Comparison of ENCODE assay signal across 13 mouse cellular contexts in the genomic region with DNA sequence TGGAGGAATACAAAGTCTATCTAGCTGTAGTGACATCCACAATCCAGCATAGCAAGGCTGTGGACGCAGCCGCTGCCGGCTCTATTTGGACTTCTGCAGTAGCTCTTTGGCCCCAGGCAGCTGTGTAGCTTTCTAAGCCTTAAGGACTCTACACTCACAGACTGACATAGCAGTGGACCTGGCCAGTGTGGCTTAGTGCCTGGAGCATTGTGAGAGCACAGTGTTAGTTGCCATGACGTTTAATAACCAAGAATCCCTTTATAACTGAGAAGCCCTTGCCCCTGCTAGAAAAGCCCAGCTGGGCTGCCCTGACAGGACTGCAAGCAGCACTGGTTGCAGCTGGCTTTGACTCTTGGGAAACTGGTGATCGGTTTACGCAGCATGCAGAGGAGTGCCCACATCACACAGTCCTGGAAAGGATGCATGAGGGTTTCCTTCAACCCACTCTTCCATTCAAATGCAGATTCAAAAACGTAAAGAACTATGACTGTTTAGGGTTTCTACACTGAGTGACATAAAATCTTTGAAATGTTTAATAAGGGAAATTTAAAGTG. TPM values are rescaled to one million over a fixed set of nuclear protein-coding genes. Genes with fewer than 3 reads are reported as not detected.
A peak's percentile ranks its signal among the peaks of the same experiment; 100 is the strongest.
DNase-seq lines count a peak whose midpoint lies in the region; ATAC-seq lines count a peak whose summit lies in the region.
"Had no signal": no experiment of that assay in that cellular context is flagged by ENCODE, and none has a peak within 500 bp of the region (broad histone marks: within the 10 kb centered on the region; RNA-seq: fewer than 3 reads in every experiment).

No protein-coding gene starts in this region.

- 62% methylated on average over 7 of the region's 7 CpGs for WGBS in kidney, embryonic 15.5 days
- WGBS in kidney, embryonic 16.5 days, result 46% methylated on average over 7 of the region's 7 CpGs
- 49% methylated on average over 7 of the region's 7 CpGs for WGBS in hindbrain, embryonic 11.5 days
- 27% methylated on average over 7 of the region's 7 CpGs for WGBS in midbrain, embryonic 15.5 days

- no peaks in the 10 kb centered on the region for H3K9me3 ChIP-seq in kidney, embryonic 15.5 days (replicated peaks)
- H3K9me3 ChIP-seq in kidney, embryonic 16.5 days (ENCODE audit: low read length), result no peaks in the 10 kb centered on the region
- H3K9me3 ChIP-seq in hindbrain, embryonic 11.5 days (ENCODE audit: control insufficient read depth, low read length), result no peaks in the 10 kb centered on the region
- no peaks in the 10 kb centered on the region for H3K9me3 ChIP-seq in midbrain, embryonic 15.5 days

- DNase-seq in embryo, embryonic 11 days, result peak; percentile 46
- DNase-seq in embryo, embryonic 10.5 days (ENCODE audit: low spot score), result no peak
- DNase-seq in hindbrain, embryonic 11.5 days (ENCODE audit: low spot score), result peak; percentile 31
- DNase-seq in layer of hippocampus, postnatal 14 days (ENCODE audit: low spot score in 2 of 2), result no peak
- DNase-seq in adipocyte (ENCODE audit: low spot score), result no peak
- DNase-seq: adrenal gland, postnatal 10 days; cerebellum, adult 8-10 months; kidney, adult 11 months; liver, postnatal 0 days had no signal

- H3K27ac ChIP-seq in kidney, embryonic 15.5 days, result peak overlapping the region; percentile 58
- no peak overlapping the region for H3K27ac ChIP-seq in kidney, embryonic 16.5 days (ENCODE audit: low read length)
- H3K27ac ChIP-seq in hindbrain, embryonic 11.5 days (ENCODE audit: low read depth, low read length), result 0 out of 2 replicates have a peak overlapping the region, but pooled peaks have one; percentile 36
- H3K27ac ChIP-seq in midbrain, embryonic 15.5 days, result 0 out of 2 replicates have a peak overlapping the region, but pooled peaks have one; percentile 17

- no peak for ATAC-seq in kidney, embryonic 15.5 days (replicated peaks; ENCODE audit: low FRiP score)
- ATAC-seq in kidney, embryonic 16.5 days (ENCODE audit: low FRiP score, low TSS enrichment), result no peak
- no peak for ATAC-seq in hindbrain, embryonic 11.5 days (ENCODE audit: low FRiP score)
- peak; percentile 65; the same call in 1 of the 2 replicates for ATAC-seq in midbrain, embryonic 15.5 days (replicated peaks)

- H3K4me2 ChIP-seq in kidney, embryonic 15.5 days, result no peak overlapping the region
- no peak overlapping the region for H3K4me2 ChIP-seq in kidney, embryonic 16.5 days (replicated peaks; ENCODE audit: low read depth, low read length)
- no peak overlapping the region for H3K4me2 ChIP-seq in hindbrain, embryonic 11.5 days (replicated peaks; ENCODE audit: low read depth, low read length)
- H3K4me2 ChIP-seq in midbrain, embryonic 15.5 days, result no peak overlapping the region

- H3K4me3 ChIP-seq in kidney, embryonic 15.5 days (replicated peaks), result no peak overlapping the region
- no peak overlapping the region for H3K4me3 ChIP-seq in kidney, embryonic 16.5 days (ENCODE audit: low read length)
- H3K4me3 ChIP-seq in hindbrain, embryonic 11.5 days (ENCODE audit: low read depth, low read length), result no peak overlapping the region
- H3K4me3 ChIP-seq in midbrain, embryonic 15.5 days, result no peak overlapping the region

- H3K9ac ChIP-seq in kidney, embryonic 15.5 days, result no peak overlapping the region
- no peak overlapping the region; the same call in 1 of the 2 replicates for H3K9ac ChIP-seq in kidney, embryonic 16.5 days (replicated peaks; ENCODE audit: low read length)
- 0 out of 2 replicates have a peak overlapping the region, but pooled peaks have one; percentile 11 for H3K9ac ChIP-seq in hindbrain, embryonic 11.5 days (ENCODE audit: low read depth, low read length)
- no peak overlapping the region for H3K9ac ChIP-seq in midbrain, embryonic 15.5 days
- H3K9ac ChIP-seq: liver, postnatal 0 days had no signal

- peaks cover 48% of the 10 kb centered on the region for H3K4me1 ChIP-seq in kidney, embryonic 15.5 days
- peaks cover 29% of the 10 kb centered on the region for H3K4me1 ChIP-seq in kidney, embryonic 16.5 days (ENCODE audit: insufficient read depth, low read length)
- H3K4me1 ChIP-seq in hindbrain, embryonic 11.5 days (replicated peaks; ENCODE audit: control insufficient read depth, insufficient read depth, low read length), result 0 out of 2 replicates have a peak, but pooled peaks cover 5% of the 10 kb centered on the region
- H3K4me1 ChIP-seq in midbrain, embryonic 15.5 days, result peaks cover 34% of the 10 kb centered on the region

- no peaks in the 10 kb centered on the region for H3K36me3 ChIP-seq in kidney, embryonic 15.5 days
- no peaks in the 10 kb centered on the region for H3K36me3 ChIP-seq in kidney, embryonic 16.5 days (ENCODE audit: insufficient read depth, low read length)
- no peaks in the 10 kb centered on the region for H3K36me3 ChIP-seq in hindbrain, embryonic 11.5 days (ENCODE audit: control insufficient read depth, insufficient read depth, low read length)
- no peaks in the 10 kb centered on the region for H3K36me3 ChIP-seq in midbrain, embryonic 15.5 days (replicated peaks)

- 0 out of 2 replicates have a peak, but pooled peaks cover 3% of the 10 kb centered on the region for H3K27me3 ChIP-seq in kidney, embryonic 15.5 days
- no peaks in the 10 kb centered on the region for H3K27me3 ChIP-seq in kidney, embryonic 16.5 days (ENCODE audit: insufficient read depth, low read length)
- H3K27me3 ChIP-seq in hindbrain, embryonic 11.5 days (ENCODE audit: control insufficient read depth, insufficient read depth, low read length), result no peaks in the 10 kb centered on the region
- no peaks in the 10 kb centered on the region for H3K27me3 ChIP-seq in midbrain, embryonic 15.5 days (replicated peaks)

RNA-seq across cellular contexts. Expression of a gene that starts 11.0 kb away (rescaled TPM):
- polyA plus RNA-seq in kidney, embryonic 15.5 days (2015; fragmentation: Nextera tagmentation; extraction: Ambion mirVana), result 5.8 and 6.1 TPM in 2 replicates
- polyA plus RNA-seq in kidney, embryonic 16.5 days (2015; fragmentation: Nextera tagmentation; extraction: Ambion mirVana), result 5.3 and 6.7 TPM in 2 replicates
- 9.8 and 11.2 TPM in 2 replicates for polyA plus RNA-seq in hindbrain, embryonic 11.5 days (2014; fragmentation: Nextera tagmentation; extraction: Ambion mirVana)
- polyA plus RNA-seq in midbrain, embryonic 15.5 days (2015; fragmentation: Nextera tagmentation; extraction: Ambion mirVana), result 33.6 and 35.7 TPM in 2 replicates
- total RNA-seq in layer of hippocampus, postnatal 14 days (2021), result 100 to 1,000 TPM; 108 to 110 TPM

RNA-seq across cellular contexts. Expression of a gene that starts 23.6 kb away (rescaled TPM):
- 31.9 and 34.3 TPM in 2 replicates for polyA plus RNA-seq in kidney, embryonic 15.5 days (2015; fragmentation: Nextera tagmentation; extraction: Ambion mirVana)
- polyA plus RNA-seq in kidney, embryonic 16.5 days (2015; fragmentation: Nextera tagmentation; extraction: Ambion mirVana), result 36.2 and 37.4 TPM in 2 replicates
- polyA plus RNA-seq in hindbrain, embryonic 11.5 days (2014; fragmentation: Nextera tagmentation; extraction: Ambion mirVana), result 24.6 and 25.2 TPM in 2 replicates
- polyA plus RNA-seq in midbrain, embryonic 15.5 days (2015; fragmentation: Nextera tagmentation; extraction: Ambion mirVana), result 31.3 and 33.8 TPM in 2 replicates
- total RNA-seq in layer of hippocampus, postnatal 14 days (2021), result 10 to 100 TPM; 39.1 to 42.1 TPM

RNA-seq across cellular contexts. Expression of a gene that starts 52.4 kb away (rescaled TPM):
- polyA plus RNA-seq in kidney, embryonic 15.5 days (2015; fragmentation: Nextera tagmentation; extraction: Ambion mirVana), result 0.13 TPM in 1 of 2 replicates, not detected in the other
- 0.14 and 0.22 TPM in 2 replicates for polyA plus RNA-seq in kidney, embryonic 16.5 days (2015; fragmentation: Nextera tagmentation; extraction: Ambion mirVana)
- polyA plus RNA-seq in hindbrain, embryonic 11.5 days (2014; fragmentation: Nextera tagmentation; extraction: Ambion mirVana), result 2.1 and 2.7 TPM in 2 replicates
- polyA plus RNA-seq in midbrain, embryonic 15.5 days (2015; fragmentation: Nextera tagmentation; extraction: Ambion mirVana), result 2.1 and 2.2 TPM in 2 replicates
- total RNA-seq in layer of hippocampus, postnatal 14 days (2021), result under 1 TPM in 1 of 2 experiments, not detected in 1; 0.33 TPM
- total RNA-seq: MEL had no signal
- polyA plus RNA-seq: liver, postnatal 0 days had no signal

Comparison
In these comparisons a context has a peak if more than half of its experiments do, and no peak if none do; other contexts are left out.
1. DNase-seq: peak in embryo, embryonic 11 days (single experiment) and hindbrain, embryonic 11.5 days (single experiment); none in embryo, embryonic 10.5 days (single experiment), layer of hippocampus, postnatal 14 days (0 of 2) and adipocyte (single experiment).